Mouse (Mus musculus) v-Abl transformed pro-B cells (cell line): ENCODE results near the gene Cpm.

Experiments used
- in situ Hi-C, 2 experiments: fragments of 400-800 bp; cut with MboI; formaldehyde crosslinking; loops; one replicate each; pipeline ENCODE4 v1.15.1; 2025; ENCODE audit not compliant: unreplicated experiment in 2 of 2

Gene Cpm

GRCm38 (mm10) chr10:117724136-117724718 is 94.9 kb downstream of the Cpm start:
- in situ Hi-C loops: loop anchor here (25.0 kb wide), 3 partner anchors 662 to 1488 kb away; partner anchors contain the start of gene Cct2 (in 1 of the 2)

GRCm38 (mm10) chr10:117724804-117725361 is 95.6 kb downstream of the Cpm start:
- in situ Hi-C loops: loop anchor here (25.0 kb wide), 6 partner anchors 262 to 1487 kb away; partner anchors contain the start of gene Cct2 (in 1 of the 2)

GRCm38 (mm10) chr10:117725671-117726070 is 96.4 kb downstream of the Cpm start:
- in situ Hi-C loops: loop anchor here (25.0 kb wide), 3 partner anchors 262 to 812 kb away; no protein-coding TSS in a partner anchor

GRCm38 (mm10) chr10:117726350-117726749 is 97.0 kb downstream of the Cpm start:
- in situ Hi-C loops: loop anchor here (25.0 kb wide), 3 partner anchors 261 to 811 kb away; no protein-coding TSS in a partner anchor

- in situ Hi-C loops: loop anchor here (25.0 kb wide), 3 partner anchors 260 to 810 kb away; no protein-coding TSS in a partner anchor
These were observed 97.6 kb downstream of the Cpm start for GRCm38 (mm10) chr10:117726888-117727385.

GRCm38 (mm10) chr10:117727518-117728110 is 98.3 kb downstream of the Cpm start:
- in situ Hi-C loops: loop anchor here (25.0 kb wide), 3 partner anchors 260 to 810 kb away; no protein-coding TSS in a partner anchor

- in situ Hi-C loops: loop anchor here (25.0 kb wide), 3 partner anchors 259 to 809 kb away; no protein-coding TSS in a partner anchor
These were observed 99.3 kb downstream of the Cpm start for GRCm38 (mm10) chr10:117728574-117728973.

- in situ Hi-C loops: loop anchor here (25.0 kb wide), 3 partner anchors 258 to 808 kb away; no protein-coding TSS in a partner anchor
These were observed 100.0 kb downstream of the Cpm start for GRCm38 (mm10) chr10:117729139-117729814.

GRCm38 (mm10) chr10:117730140-117730539 is 100.8 kb downstream of the Cpm start:
- in situ Hi-C loops: loop anchor here (10.0 to 25.0 kb wide), 4 partner anchors 257 to 807 kb away; no protein-coding TSS in a partner anchor

- in situ Hi-C loops: loop anchor here (10.0 to 25.0 kb wide), 4 partner anchors 257 to 807 kb away; no protein-coding TSS in a partner anchor
These were observed 101.4 kb downstream of the Cpm start for GRCm38 (mm10) chr10:117730637-117731203.

- in situ Hi-C loops: loop anchor here (10.0 to 25.0 kb wide), 4 partner anchors 256 to 806 kb away; no protein-coding TSS in a partner anchor
These were observed 102.2 kb downstream of the Cpm start for GRCm38 (mm10) chr10:117731244-117732101.

- in situ Hi-C loops: loop anchor here (10.0 to 25.0 kb wide), 4 partner anchors 255 to 805 kb away; no protein-coding TSS in a partner anchor
These were observed 102.9 kb downstream of the Cpm start for GRCm38 (mm10) chr10:117732184-117732583.

- in situ Hi-C loops: loop anchor here (10.0 to 25.0 kb wide), 4 partner anchors 254 to 804 kb away; no protein-coding TSS in a partner anchor
These were observed 103.8 kb downstream of the Cpm start for GRCm38 (mm10) chr10:117732962-117733592.

- in situ Hi-C loops: loop anchor here (10.0 to 25.0 kb wide), 4 partner anchors 254 to 804 kb away; no protein-coding TSS in a partner anchor
These were observed 104.3 kb downstream of the Cpm start for GRCm38 (mm10) chr10:117733626-117734025.

- in situ Hi-C loops: loop anchor here (10.0 to 25.0 kb wide), 4 partner anchors 253 to 803 kb away; no protein-coding TSS in a partner anchor
These were observed 105.0 kb downstream of the Cpm start for GRCm38 (mm10) chr10:117734104-117734852.

GRCm38 (mm10) chr10:117735396-117735795 is 106.1 kb downstream of the Cpm start:
- in situ Hi-C loops: loop anchor here (10.0 to 25.0 kb wide), 4 partner anchors 252 to 802 kb away; no protein-coding TSS in a partner anchor

- in situ Hi-C loops: loop anchor here (10.0 to 25.0 kb wide), 4 partner anchors 251 to 801 kb away; no protein-coding TSS in a partner anchor
These were observed 107.3 kb downstream of the Cpm start for GRCm38 (mm10) chr10:117736573-117736972.
